Mouse (Mus musculus): ENCODE results near the gene Nek10.

DNA sequence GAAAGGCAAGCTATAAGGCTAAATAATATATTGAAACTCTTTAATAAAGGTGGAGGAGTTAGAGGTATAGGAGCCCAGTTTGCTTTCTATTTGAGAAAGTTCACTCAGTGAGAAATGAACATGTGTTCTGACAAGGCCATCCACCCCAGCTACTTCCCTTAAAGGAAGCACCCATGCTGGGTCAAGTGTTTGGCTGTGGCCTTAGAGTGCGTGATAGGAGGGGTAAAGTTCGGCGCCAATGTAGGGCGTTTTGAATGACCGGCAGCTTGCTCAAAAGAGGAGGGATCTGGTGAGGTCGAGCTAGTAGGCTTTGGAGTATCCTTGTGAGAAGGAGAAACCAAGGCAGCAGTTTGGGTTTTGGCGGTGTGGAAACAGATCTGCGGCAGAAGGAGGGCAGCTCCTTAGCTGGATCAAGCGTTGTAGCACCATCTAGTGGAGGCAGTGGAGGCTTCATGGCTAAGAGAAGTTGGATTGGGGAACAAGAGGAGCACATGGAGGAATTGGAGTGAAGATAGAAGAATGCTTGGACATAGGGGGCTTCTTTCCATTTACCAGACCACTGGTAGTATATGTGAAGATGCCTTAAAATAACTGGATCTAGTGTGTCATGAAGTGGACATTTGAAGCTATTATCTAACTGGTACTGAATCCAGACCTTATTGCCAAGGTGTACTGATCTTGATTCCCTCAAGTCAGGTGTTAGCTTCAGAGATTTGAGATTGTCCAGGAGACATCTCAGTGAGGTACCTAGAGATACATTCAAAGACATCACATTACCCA lies 101.7 kb downstream of the Nek10 start:
- no peak for TF ChIP-seq USF1 (IDR thresholded peaks at IDR 0.05; ENCODE audit: low read depth, low read length)
- TF ChIP-seq MXI1 (IDR thresholded peaks at IDR 0.05; ENCODE audit: low read depth, low read length), result no peak
- TF ChIP-seq CTCF (conservative IDR thresholded peaks at IDR 0.05 in 1 of 2, IDR thresholded peaks at IDR 0.05 in 1 of 2; ENCODE audit: low read depth in 2 of 2, low read length in 2 of 2), result peak; percentile 46 to 82; a peak in 3 of 4 replicates
- no peak for TF ChIP-seq ZNF384 (IDR thresholded peaks at IDR 0.05; ENCODE audit: low read depth, low read length)
- no peak for TF ChIP-seq HCFC1 (IDR thresholded peaks at IDR 0.05; ENCODE audit: low read depth, low read length)
- no peak for TF ChIP-seq BHLHE40 (IDR thresholded peaks at IDR 0.05; ENCODE audit: low read depth, low read length)
